Mouse (Mus musculus): ENCODE data around the gene Crat. TPM values are rescaled to one million over a fixed set of nuclear protein-coding genes. Genes with fewer than 3 reads are reported as not detected.
A peak's percentile ranks its signal among the peaks of the same experiment; 100 is the strongest.

Gene Crat
- polyA plus RNA-seq, 1 experiment from 2014 or later, result 42.9 TPM

DNA sequence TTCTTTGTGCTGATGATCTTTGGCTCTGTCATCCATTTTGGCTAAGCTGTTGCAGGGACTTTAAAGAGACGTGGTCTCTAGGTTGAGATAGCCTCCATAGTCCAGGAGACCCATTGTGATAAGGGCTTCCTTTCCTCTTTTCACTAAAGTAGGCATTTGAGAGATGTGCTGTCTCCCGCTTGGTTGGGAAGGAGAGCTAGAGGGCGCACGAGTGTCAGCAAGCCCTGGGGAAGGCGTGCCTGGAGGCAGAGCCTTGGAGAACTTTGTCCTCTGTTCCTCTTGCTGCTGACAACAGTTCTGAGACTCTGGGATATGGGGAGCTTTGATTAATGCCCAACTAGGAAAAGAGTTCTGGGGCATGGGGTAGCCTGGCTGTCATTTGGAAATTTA, 20.5 kb upstream of the Crat start:
- ATAC-seq (replicated peaks; ENCODE audit: low FRiP score, low read depth) (0 out of 2 replicates have a peak, but pooled peaks have one; percentile 20), DNase-seq (ENCODE audit: low spot score) (peak; percentile 71)
- no peak overlapping the region for H3K9ac ChIP-seq (ENCODE audit: low read depth, low read length)
- peaks cover 8% of the 10 kb centered on the region; the same call in 1 of the 2 replicates for H3K4me1 ChIP-seq (replicated peaks; ENCODE audit: insufficient read depth, low read length)
- H3K36me3 ChIP-seq (ENCODE audit: insufficient read depth, low read length), result peaks cover 49% of the 10 kb centered on the region
- no peak overlapping the region for H3K4me2 ChIP-seq (ENCODE audit: low read length)
- no peak; the same call in 1 of the 2 replicates for TF ChIP-seq CTCF (IDR thresholded peaks at IDR 0.05; ENCODE audit: low read depth)
- no peaks in the 10 kb centered on the region for H3K9me3 ChIP-seq (replicated peaks; ENCODE audit: low read length)
- H3K27ac ChIP-seq, result no peak overlapping the region
- no peak overlapping the region for H3K4me3 ChIP-seq (replicated peaks; ENCODE audit: low read depth, low read length)
- WGBS, result 65% methylated on average over 5 of the region's 5 CpGs
- H3K27me3 ChIP-seq (ENCODE audit: insufficient read depth, low read length), result no peaks in the 10 kb centered on the region

DNA sequence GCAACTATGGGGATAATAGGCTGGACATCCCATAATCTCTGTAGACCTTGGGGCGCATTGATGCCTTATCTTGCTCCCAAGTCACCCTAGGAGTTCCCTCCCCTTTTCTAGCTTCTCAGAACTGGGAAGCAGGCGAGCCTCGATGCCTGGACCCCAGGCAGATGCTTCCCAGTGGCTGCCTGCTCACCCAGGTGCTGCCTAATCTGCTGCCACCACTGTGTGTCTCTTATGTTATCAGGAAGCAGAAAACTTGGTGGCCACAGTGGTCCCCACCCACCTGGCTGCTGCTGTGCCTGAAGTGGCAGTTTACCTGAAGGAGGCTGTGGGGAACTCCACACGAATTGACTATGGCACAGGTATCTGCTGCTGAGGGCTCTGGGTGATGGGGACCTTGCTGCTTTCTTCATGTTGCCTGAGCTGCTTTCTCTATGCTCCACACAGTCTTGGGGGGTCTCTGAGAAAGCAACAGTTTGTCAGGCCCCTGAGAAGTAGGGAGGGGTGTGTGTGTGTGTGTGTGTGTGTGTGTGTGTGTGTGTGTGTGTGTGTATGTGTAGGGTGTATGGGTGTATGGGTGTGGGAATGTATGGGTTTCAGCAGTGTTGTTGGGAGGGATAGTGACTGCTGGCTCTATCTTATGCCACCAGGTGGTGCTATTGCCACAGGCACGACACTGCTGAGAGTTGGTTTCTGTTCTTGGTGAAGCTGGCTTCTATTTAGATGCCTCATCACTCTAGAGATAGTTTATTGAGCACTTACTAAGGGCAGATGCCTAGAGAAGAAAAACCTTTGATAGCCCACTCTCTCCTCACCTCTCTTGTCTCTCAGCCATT, 19.9 kb upstream of the Crat start:
- DNase-seq (ENCODE audit: low spot score) (peak; percentile 91), ATAC-seq (replicated peaks; ENCODE audit: low FRiP score, low read depth) (peak; percentile 35; the same call in 1 of the 2 replicates)
- TF ChIP-seq CTCF (IDR thresholded peaks at IDR 0.05; ENCODE audit: low read depth), result peak; percentile 89
- peaks cover 54% of the 10 kb centered on the region for H3K36me3 ChIP-seq (ENCODE audit: insufficient read depth, low read length)
- 43% methylated on average over 5 of the region's 5 CpGs for WGBS
- H3K4me2 ChIP-seq (ENCODE audit: low read length), result no peak overlapping the region
- H3K9ac ChIP-seq (ENCODE audit: low read depth, low read length), result no peak overlapping the region
- no peaks in the 10 kb centered on the region for H3K9me3 ChIP-seq (replicated peaks; ENCODE audit: low read length)
- no peaks in the 10 kb centered on the region for H3K27me3 ChIP-seq (ENCODE audit: insufficient read depth, low read length)
- no peak overlapping the region for H3K27ac ChIP-seq
- no peak overlapping the region for H3K4me3 ChIP-seq (replicated peaks; ENCODE audit: low read depth, low read length)
- H3K4me1 ChIP-seq (replicated peaks; ENCODE audit: insufficient read depth, low read length), result peaks cover 3% of the 10 kb centered on the region; the same call in 1 of the 2 replicates

GRCm38 (mm10) chr2:30429156-30429555, 13.5 kb upstream of the Crat start:
- DNase-seq (ENCODE audit: low spot score), result no peak
- no peak overlapping the region for H3K4me3 ChIP-seq (replicated peaks; ENCODE audit: low read depth, low read length)
- peaks cover 56% of the 10 kb centered on the region for H3K36me3 ChIP-seq (ENCODE audit: insufficient read depth, low read length)
- H3K4me2 ChIP-seq (ENCODE audit: low read length), result no peak overlapping the region
- H3K27me3 ChIP-seq (ENCODE audit: insufficient read depth, low read length), result no peaks in the 10 kb centered on the region
- no peak for ATAC-seq (replicated peaks; ENCODE audit: low FRiP score, low read depth)
- TF ChIP-seq CTCF (IDR thresholded peaks at IDR 0.05; ENCODE audit: low read depth), result no peak
- no peaks in the 10 kb centered on the region for H3K4me1 ChIP-seq (replicated peaks; ENCODE audit: insufficient read depth, low read length)
- H3K27ac ChIP-seq, result no peak overlapping the region
- H3K9ac ChIP-seq (ENCODE audit: low read depth, low read length), result no peak overlapping the region
- H3K9me3 ChIP-seq (replicated peaks; ENCODE audit: low read length), result no peaks in the 10 kb centered on the region

DNA sequence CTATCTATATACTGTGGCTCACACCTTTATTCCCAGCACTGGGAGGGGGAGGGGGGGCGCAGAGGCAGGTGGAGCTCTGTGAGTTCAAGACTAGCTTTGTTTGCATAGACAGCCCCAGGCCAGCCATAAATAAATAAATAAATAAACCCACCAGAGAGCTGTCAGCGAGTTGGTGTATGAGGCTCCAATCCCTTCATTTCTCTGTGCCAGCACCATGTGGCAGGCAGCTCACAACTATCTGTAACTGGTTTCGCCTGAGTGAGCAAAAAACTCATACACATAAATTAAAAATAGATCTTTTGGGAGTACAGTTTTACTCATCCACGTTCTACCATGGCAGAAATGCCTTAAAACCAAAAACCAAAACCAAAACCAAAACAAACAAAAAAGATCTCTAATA, 5.8 kb upstream of the Crat start:
- H3K27me3 ChIP-seq (ENCODE audit: insufficient read depth, low read length), result no peaks in the 10 kb centered on the region

GRCm38 (mm10) chr2:30419112-30419511, 3.5 kb upstream of the Crat start:
- no peak overlapping the region for H3K9ac ChIP-seq (ENCODE audit: low read depth, low read length)
- H3K4me3 ChIP-seq (replicated peaks; ENCODE audit: low read depth, low read length), result no peak overlapping the region
- H3K4me1 ChIP-seq (replicated peaks; ENCODE audit: insufficient read depth, low read length), result peaks cover 24% of the 10 kb centered on the region
- DNase-seq (ENCODE audit: low spot score), result peak; percentile 63
- no peaks in the 10 kb centered on the region for H3K27me3 ChIP-seq (ENCODE audit: insufficient read depth, low read length)
- no peaks in the 10 kb centered on the region for H3K9me3 ChIP-seq (replicated peaks; ENCODE audit: low read length)
- TF ChIP-seq CTCF (IDR thresholded peaks at IDR 0.05; ENCODE audit: low read depth), result no peak
- WGBS, result 23% methylated on average over 10 of the region's 10 CpGs
- peak overlapping the region; percentile 77 for H3K4me2 ChIP-seq (ENCODE audit: low read length)
- H3K36me3 ChIP-seq (ENCODE audit: insufficient read depth, low read length), result no peaks in the 10 kb centered on the region
- peak overlapping the region; percentile 73 for H3K27ac ChIP-seq
- ATAC-seq (replicated peaks; ENCODE audit: low FRiP score, low read depth), result no peak

More for the DNA sequence above, 5.8 kb upstream of the Crat start:
- WGBS, result 62% methylated on average over 4 of the region's 4 CpGs
- no peak overlapping the region for H3K9ac ChIP-seq (ENCODE audit: low read depth, low read length)
- H3K27ac ChIP-seq, result no peak overlapping the region
- no peaks in the 10 kb centered on the region for H3K9me3 ChIP-seq (replicated peaks; ENCODE audit: low read length)
- ATAC-seq (replicated peaks; ENCODE audit: low FRiP score, low read depth) (no peak), DNase-seq (ENCODE audit: low spot score) (no peak)
- H3K4me2 ChIP-seq (ENCODE audit: low read length), result no peak overlapping the region
- no peak overlapping the region for H3K4me3 ChIP-seq (replicated peaks; ENCODE audit: low read depth, low read length)
- peaks cover 2% of the 10 kb centered on the region; the same call in 1 of the 2 replicates for H3K36me3 ChIP-seq (ENCODE audit: insufficient read depth, low read length)
- H3K4me1 ChIP-seq (replicated peaks; ENCODE audit: insufficient read depth, low read length), result peaks cover 15% of the 10 kb centered on the region
- no peak for TF ChIP-seq CTCF (IDR thresholded peaks at IDR 0.05; ENCODE audit: low read depth)

- no peak for TF ChIP-seq CTCF (IDR thresholded peaks at IDR 0.05; ENCODE audit: low read depth)
- DNase-seq (ENCODE audit: low spot score) (no peak), ATAC-seq (replicated peaks; ENCODE audit: low FRiP score, low read depth) (no peak)
- Histone ChIP-seq H3K9ac (ENCODE audit: low read depth, low read length) (no peak overlapping the region), H3K4me1 (replicated peaks; ENCODE audit: insufficient read depth, low read length) (peaks cover 25% of the 10 kb centered on the region), H3K9me3 (replicated peaks; ENCODE audit: low read length) (no peaks in the 10 kb centered on the region), H3K36me3 (ENCODE audit: insufficient read depth, low read length) (no peaks in the 10 kb centered on the region), H3K27me3 (ENCODE audit: insufficient read depth, low read length) (no peaks in the 10 kb centered on the region), H3K27ac (no peak overlapping the region), H3K4me2 (ENCODE audit: low read length) (peak overlapping the region; percentile 77; the same call in 1 of the 2 replicates), H3K4me3 (replicated peaks; ENCODE audit: low read depth, low read length) (no peak overlapping the region)
- WGBS, result 60% methylated on average over 6 of the region's 6 CpGs
These were observed 2.6 kb upstream of the Crat start for GRCm38 (mm10) chr2:30418259-30418658.
